Mouse (Mus musculus): ENCODE results near the gene Rara. TPM values are rescaled to one million over a fixed set of nuclear protein-coding genes. Genes with fewer than 3 reads are reported as not detected.

Gene Rara
- polyA plus RNA-seq, 1 experiment from 2014 or later: 20.1 TPM

GRCm38 (mm10) chr11:98954801-98955706, 27.4 kb downstream of the Rara start:
- Histone ChIP-seq H3K4me3 (ENCODE audit: low read depth, low read length) (no peak overlapping the region), H3K27ac (ENCODE audit: low read depth, low read length) (peak overlapping the region; percentile 73), H3K4me2 (peak overlapping the region; percentile 38), H3K27me3 (replicated peaks; ENCODE audit: control insufficient read depth, insufficient read depth, low read length) (0 out of 2 replicates have a peak, but pooled peaks cover under 1% of the 10 kb centered on the region), H3K36me3 (ENCODE audit: control insufficient read depth, insufficient read depth, low read length) (peaks cover 5% of the 10 kb centered on the region; the same call in 1 of the 2 replicates), H3K9me3 (ENCODE audit: control insufficient read depth, low read length) (no peaks in the 10 kb centered on the region), H3K9ac (ENCODE audit: low read depth, low read length) (peak overlapping the region; percentile 5; the same call in 1 of the 2 replicates), H3K4me1 (replicated peaks; ENCODE audit: control insufficient read depth, insufficient read depth, low read length) (peaks cover 44% of the 10 kb centered on the region)
- WGBS: 22% methylated on average over 17 of the region's 17 CpGs
- DNase-seq (ENCODE audit: low spot score) (no peak), ATAC-seq (replicated peaks; ENCODE audit: low FRiP score) (0 out of 2 replicates have a peak, but pooled peaks have one; percentile 13)

GRCm38 (mm10) chr11:98955707-98956235, 28.2 kb downstream of the Rara start:
- Histone ChIP-seq H3K9ac (ENCODE audit: low read depth, low read length) (no peak overlapping the region), H3K4me1 (replicated peaks; ENCODE audit: control insufficient read depth, insufficient read depth, low read length) (peaks cover 49% of the 10 kb centered on the region), H3K36me3 (ENCODE audit: control insufficient read depth, insufficient read depth, low read length) (peaks cover 3% of the 10 kb centered on the region; the same call in 1 of the 2 replicates), H3K4me3 (ENCODE audit: low read depth, low read length) (no peak overlapping the region), H3K4me2 (no peak overlapping the region), H3K27me3 (replicated peaks; ENCODE audit: control insufficient read depth, insufficient read depth, low read length) (peaks cover 6% of the 10 kb centered on the region), H3K27ac (ENCODE audit: low read depth, low read length) (peak overlapping the region; percentile 73), H3K9me3 (ENCODE audit: control insufficient read depth, low read length) (no peaks in the 10 kb centered on the region)
- no peak for ATAC-seq (replicated peaks; ENCODE audit: low FRiP score)
- no peak for DNase-seq (ENCODE audit: low spot score)
- 30% methylated on average over 7 of the region's 7 CpGs for WGBS

- 66% methylated on average over 10 of the region's 10 CpGs for WGBS
- H3K9ac ChIP-seq (ENCODE audit: low read depth, low read length): no peak overlapping the region
- H3K4me2 ChIP-seq: no peak overlapping the region
- no peak overlapping the region for H3K27ac ChIP-seq (ENCODE audit: low read depth, low read length)
- no peaks in the 10 kb centered on the region for H3K9me3 ChIP-seq (ENCODE audit: control insufficient read depth, low read length)
- 0 out of 2 replicates have a peak, but pooled peaks cover 3% of the 10 kb centered on the region for H3K36me3 ChIP-seq (ENCODE audit: control insufficient read depth, insufficient read depth, low read length)
- DNase-seq (ENCODE audit: low spot score) (no peak), ATAC-seq (replicated peaks; ENCODE audit: low FRiP score) (no peak)
- H3K4me1 ChIP-seq (replicated peaks; ENCODE audit: control insufficient read depth, insufficient read depth, low read length): peaks cover 55% of the 10 kb centered on the region
- no peak overlapping the region for H3K4me3 ChIP-seq (ENCODE audit: low read depth, low read length)
- peaks cover 12% of the 10 kb centered on the region for H3K27me3 ChIP-seq (replicated peaks; ENCODE audit: control insufficient read depth, insufficient read depth, low read length)
These were observed 28.7 kb downstream of the Rara start for GRCm38 (mm10) chr11:98956340-98956739.

- Histone ChIP-seq H3K27me3 (replicated peaks; ENCODE audit: control insufficient read depth, insufficient read depth, low read length) (peaks cover 36% of the 10 kb centered on the region), H3K9me3 (ENCODE audit: control insufficient read depth, low read length) (no peaks in the 10 kb centered on the region), H3K36me3 (ENCODE audit: control insufficient read depth, insufficient read depth, low read length) (no peaks in the 10 kb centered on the region), H3K4me2 (peak overlapping the region; percentile 100), H3K4me1 (replicated peaks; ENCODE audit: control insufficient read depth, insufficient read depth, low read length) (peaks cover 70% of the 10 kb centered on the region), H3K27ac (ENCODE audit: low read depth, low read length) (peak overlapping the region; percentile 80), H3K4me3 (ENCODE audit: low read depth, low read length) (peak overlapping the region; percentile 73), H3K9ac (ENCODE audit: low read depth, low read length) (peak overlapping the region; percentile 71)
- peak; percentile 77 for ATAC-seq (replicated peaks; ENCODE audit: low FRiP score)
- peak; percentile 82 for DNase-seq (ENCODE audit: low spot score)
- 1% methylated on average over 43 of the region's 43 CpGs for WGBS
These were observed 32.1 kb downstream of the Rara start for GRCm38 (mm10) chr11:98959437-98960312.

GRCm38 (mm10) chr11:98960313-98960906, 32.8 kb downstream of the Rara start:
- H3K4me2 ChIP-seq: peak overlapping the region; percentile 100
- WGBS: under 1% methylated on average over 53 of the region's 53 CpGs
- peaks cover 39% of the 10 kb centered on the region for H3K27me3 ChIP-seq (replicated peaks; ENCODE audit: control insufficient read depth, insufficient read depth, low read length)
- peak overlapping the region; percentile 80 for H3K27ac ChIP-seq (ENCODE audit: low read depth, low read length)
- peaks cover 70% of the 10 kb centered on the region for H3K4me1 ChIP-seq (replicated peaks; ENCODE audit: control insufficient read depth, insufficient read depth, low read length)
- H3K36me3 ChIP-seq (ENCODE audit: control insufficient read depth, insufficient read depth, low read length): no peaks in the 10 kb centered on the region
- ATAC-seq (replicated peaks; ENCODE audit: low FRiP score) (peak; percentile 38; the same call in 1 of the 2 replicates), DNase-seq (ENCODE audit: low spot score) (peak; percentile 83)
- H3K9ac ChIP-seq (ENCODE audit: low read depth, low read length): peak overlapping the region; percentile 71
- no peaks in the 10 kb centered on the region for H3K9me3 ChIP-seq (ENCODE audit: control insufficient read depth, low read length)
- H3K4me3 ChIP-seq (ENCODE audit: low read depth, low read length): peak overlapping the region; percentile 73

- peaks cover 72% of the 10 kb centered on the region for H3K4me1 ChIP-seq (replicated peaks; ENCODE audit: control insufficient read depth, insufficient read depth, low read length)
- no peak for ATAC-seq (replicated peaks; ENCODE audit: low FRiP score)
- peak overlapping the region; percentile 80; the same call in 1 of the 2 replicates for H3K27ac ChIP-seq (ENCODE audit: low read depth, low read length)
- H3K4me3 ChIP-seq (ENCODE audit: low read depth, low read length): peak overlapping the region; percentile 73
- DNase-seq (ENCODE audit: low spot score): peak; percentile 43
- peaks cover 39% of the 10 kb centered on the region for H3K27me3 ChIP-seq (replicated peaks; ENCODE audit: control insufficient read depth, insufficient read depth, low read length)
- peak overlapping the region; percentile 71 for H3K9ac ChIP-seq (ENCODE audit: low read depth, low read length)
- 5% methylated on average over 18 of the region's 18 CpGs for WGBS
- H3K36me3 ChIP-seq (ENCODE audit: control insufficient read depth, insufficient read depth, low read length): no peaks in the 10 kb centered on the region
- H3K9me3 ChIP-seq (ENCODE audit: control insufficient read depth, low read length): no peaks in the 10 kb centered on the region
- peak overlapping the region; percentile 100 for H3K4me2 ChIP-seq
These were observed 33.5 kb downstream of the Rara start for GRCm38 (mm10) chr11:98961051-98961592.

GRCm38 (mm10) chr11:98961766-98962165, 34.1 kb downstream of the Rara start:
- WGBS: 13% methylated on average over 8 of the region's 8 CpGs
- H3K27ac ChIP-seq (ENCODE audit: low read depth, low read length): no peak overlapping the region; the same call in 1 of the 2 replicates
- H3K4me1 ChIP-seq (replicated peaks; ENCODE audit: control insufficient read depth, insufficient read depth, low read length): peaks cover 76% of the 10 kb centered on the region
- H3K9me3 ChIP-seq (ENCODE audit: control insufficient read depth, low read length): no peaks in the 10 kb centered on the region
- ATAC-seq (replicated peaks; ENCODE audit: low FRiP score) (no peak), DNase-seq (ENCODE audit: low spot score) (peak; percentile 34)
- peaks cover 39% of the 10 kb centered on the region for H3K27me3 ChIP-seq (replicated peaks; ENCODE audit: control insufficient read depth, insufficient read depth, low read length)
- peak overlapping the region; percentile 73 for H3K4me3 ChIP-seq (ENCODE audit: low read depth, low read length)
- no peaks in the 10 kb centered on the region for H3K36me3 ChIP-seq (ENCODE audit: control insufficient read depth, insufficient read depth, low read length)
- peak overlapping the region; percentile 100 for H3K4me2 ChIP-seq
- peak overlapping the region; percentile 51 for H3K9ac ChIP-seq (ENCODE audit: low read depth, low read length)

Data from liver, embryonic 11.5 days (tissue).